Mouse (Mus musculus) MEL (cell line): Measurements from ENCODE around the gene Fancl.

Experiments used
- CHD2 ChIP-seq: IDR thresholded peaks from 2 replicates; pipeline ENCODE4 v1.6.1; 2011; ENCODE audit warnings: low read length, improper control_type of control experiment
- CTCF ChIP-seq, 3 experiments: IDR thresholded peaks in 2 of 3; conservative IDR thresholded peaks in 1 of 3; 2 replicates each; pipeline ENCODE4 v1.5.1; 2011 to 2012; ENCODE audit warnings: low read length in 3 of 3, low read depth in 2 of 3, mild to moderate bottlenecking in 2 of 3, improper control_type of control experiment in 1 of 3, inconsistent platforms in 1 of 3, mixed read lengths in 1 of 3, moderate library complexity in 1 of 3; ENCODE audit not compliant: control insufficient read depth in 1 of 3, insufficient read depth in 1 of 3, poor library complexity in 1 of 3, severe bottlenecking in 1 of 3
- ETS1 ChIP-seq: IDR thresholded peaks from 2 replicates; pipeline ENCODE4 v1.6.1; 2012; ENCODE audit warnings: low read depth, mild to moderate bottlenecking, inconsistent platforms, low read length, improper control_type of control experiment, moderate library complexity
- HCFC1 ChIP-seq: IDR thresholded peaks from 2 replicates; pipeline ENCODE4 v1.6.1; 2012; ENCODE audit warnings: low read depth, mild to moderate bottlenecking, inconsistent platforms, low read length, improper control_type of control experiment, moderate library complexity
- MYC ChIP-seq: IDR thresholded peaks from 2 replicates; pipeline ENCODE4 v1.6.1; 2011; ENCODE audit warnings: low read depth, mild to moderate bottlenecking, low read length, improper control_type of control experiment, moderate library complexity
- POLR2A ChIP-seq, 2 experiments: IDR thresholded peaks; 2 replicates each; pipeline ENCODE4 v1.6.1; 2011 to 2012; ENCODE audit warnings: low read length in 2 of 2, mild to moderate bottlenecking in 2 of 2, control low read depth in 1 of 2, improper control_type of control experiment in 1 of 2, low read depth in 1 of 2, moderate library complexity in 1 of 2; ENCODE audit not compliant: control insufficient read depth in 1 of 2, insufficient read depth in 1 of 2, poor library complexity in 1 of 2
- POLR2AphosphoS2 ChIP-seq: IDR thresholded peaks from 2 replicates; pipeline ENCODE4 v1.6.1; 2011; ENCODE audit warnings: low read length, improper control_type of control experiment
- TCF12 ChIP-seq: IDR thresholded peaks from 2 replicates; pipeline ENCODE4 v1.6.1; 2014; ENCODE audit warnings: low read depth, mild to moderate bottlenecking, inconsistent platforms, low read length, improper control_type of control experiment, moderate library complexity

GRCm38 (mm10) chr11:26437818-26438217, 51.9 kb downstream of the Fancl start:
- TF ChIP-seq HCFC1: no peak
- no peak for TF ChIP-seq CTCF (IDR thresholded peaks at IDR 0.05 in 2 of 3, conservative IDR thresholded peaks at IDR 0.05 in 1 of 3; ENCODE audit: control insufficient read depth in 1 of 3, insufficient read depth in 1 of 3, low read depth in 2 of 3, low read length in 3 of 3, poor library complexity in 1 of 3, severe bottlenecking in 1 of 3)
- no peak for TF ChIP-seq MYC
- no peak for TF ChIP-seq TCF12
- no peak for TF ChIP-seq ETS1
- TF ChIP-seq POLR2A (IDR thresholded peaks at IDR 0.05; ENCODE audit: control insufficient read depth in 1 of 2, insufficient read depth in 1 of 2, low read depth in 1 of 2, low read length in 2 of 2, poor library complexity in 1 of 2): no peak
- no peak for TF ChIP-seq CHD2
- TF ChIP-seq POLR2AphosphoS2: no peak
